Mouse (Mus musculus) bone marrow macrophage, adult 2 months (primary cell): ENCODE data around the gene E130218I03Rik. TPM values are rescaled to one million over a fixed set of nuclear protein-coding genes. Genes with fewer than 3 reads are reported as not detected.

Source experiments
- H3K27ac ChIP-seq: 2 replicates; pipeline ENCODE4 v1.5.1; 2012; ENCODE audit warnings: low read depth, low read length; ENCODE audit not compliant: insufficient read depth
- H3K4me1 ChIP-seq: 2 replicates; pipeline ENCODE4 v1.6.1; 2012; ENCODE audit warnings: low read length; ENCODE audit not compliant: control insufficient read depth, insufficient read depth
- H3K4me3 ChIP-seq: 2 replicates; pipeline ENCODE4 v1.5.1; 2012; ENCODE audit warnings: mild to moderate bottlenecking, low read length, moderate library complexity; ENCODE audit not compliant: insufficient read depth
- CTCF ChIP-seq: IDR thresholded peaks from 2 replicates; pipeline ENCODE4 v1.5.1; 2012; ENCODE audit warnings: low read depth, mild to moderate bottlenecking, low read length, moderate library complexity
- POLR2A ChIP-seq: IDR thresholded peaks from 2 replicates; pipeline ENCODE4 v1.6.1; 2012; ENCODE audit warnings: mild to moderate bottlenecking, low read depth, low read length, borderline replicate concordance
- polyA plus RNA-seq: library from polyadenylated mRNA; stranded (reverse); fragments of >200 nt; gene quantifications from 2 replicates; pipeline ENCODE4 v1.2.4, GENCODE M21; 2012; ENCODE audit not compliant: missing spikeins, insufficient read depth, insufficient read length

The E130218I03Rik gene
- polyA plus RNA-seq, 1 experiment: not detected

DNA sequence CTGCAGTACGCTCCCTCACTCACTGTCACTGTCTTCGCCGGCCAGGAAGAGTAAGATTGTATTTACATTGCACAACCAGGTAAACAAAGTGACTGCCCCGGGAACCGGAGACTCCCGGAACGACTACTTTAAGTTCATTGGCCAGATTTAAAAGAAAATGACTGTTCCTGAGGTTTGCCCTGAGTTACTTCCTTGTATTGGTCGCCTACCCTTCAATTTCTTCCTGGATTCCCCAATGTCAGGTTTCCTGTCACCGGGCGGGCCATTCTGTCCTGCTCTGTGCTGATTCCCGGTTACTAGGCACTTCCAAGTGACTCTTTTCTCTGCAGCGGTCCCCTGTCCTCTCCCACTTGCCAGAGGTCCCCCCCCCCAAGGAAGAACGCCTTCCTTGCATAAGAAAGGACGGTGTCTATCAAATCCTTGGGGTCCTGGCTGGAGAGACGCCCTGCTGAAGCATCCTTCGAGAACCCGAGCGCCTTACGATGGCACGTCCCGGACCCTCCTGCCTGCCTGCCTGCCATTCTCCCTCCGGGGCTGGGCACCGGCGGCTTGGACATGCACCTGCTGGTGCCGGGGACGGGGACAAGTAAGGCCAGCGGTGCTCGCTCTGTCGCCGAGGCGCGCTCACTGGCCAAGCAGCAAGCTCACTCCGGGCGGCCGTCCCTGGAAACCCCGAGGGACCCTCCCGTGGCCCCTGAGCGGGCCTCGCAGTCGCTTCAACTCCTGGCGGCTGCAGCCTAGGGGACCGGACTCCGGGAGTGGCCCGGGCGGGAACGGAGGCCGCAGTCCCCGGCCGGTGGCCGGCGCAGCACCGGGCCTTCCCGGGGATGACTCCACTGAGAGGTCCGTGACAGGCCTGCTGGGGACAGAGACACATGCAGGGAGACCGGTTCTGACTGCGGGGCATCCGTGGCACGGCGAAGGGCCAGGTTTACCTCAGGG, 43.0 kb downstream of the E130218I03Rik start:
- TF ChIP-seq POLR2A: no peak
- TF ChIP-seq CTCF: no peak
- Histone ChIP-seq H3K27ac (peak overlapping the region; percentile 58), H3K4me3 (peak overlapping the region; percentile 99), H3K4me1 (peaks cover 20% of the 10 kb centered on the region)

GRCm38 (mm10) chr4:134287168-134287564, 43.7 kb downstream of the E130218I03Rik start:
- H3K4me1 ChIP-seq: peaks cover 22% of the 10 kb centered on the region
- peak overlapping the region; percentile 99 for H3K4me3 ChIP-seq
- H3K27ac ChIP-seq: peak overlapping the region; percentile 79
- no peak for TF ChIP-seq CTCF
- peak; percentile 44; the same call in 1 of the 2 replicates for TF ChIP-seq POLR2A

- H3K4me1 ChIP-seq: peaks cover 22% of the 10 kb centered on the region
- H3K4me3 ChIP-seq: peak within 1 kb of the TSS; percentile 99
- TF ChIP-seq CTCF (no peak), POLR2A (no peak)
- peak within 1 kb of the TSS; percentile 79 for H3K27ac ChIP-seq
Measured at GRCm38 (mm10) chr4:134287575-134288025, 44.1 kb downstream of the E130218I03Rik start, which contains the start of gene Pdik1l. Gene Pdik1l, minus strand, starts transcription at chr4:134287895.

GRCm38 (mm10) chr4:134288397-134289256, 45.2 kb downstream of the E130218I03Rik start:
- Histone ChIP-seq H3K27ac (peak overlapping the region; percentile 79), H3K4me1 (peaks cover 22% of the 10 kb centered on the region), H3K4me3 (peak overlapping the region; percentile 74)
- TF ChIP-seq POLR2A (no peak), CTCF (no peak)

- TF ChIP-seq POLR2A (no peak), CTCF (peak; percentile 89)
- H3K4me1 ChIP-seq: peaks cover 19% of the 10 kb centered on the region
- no peak overlapping the region for H3K27ac ChIP-seq
- H3K4me3 ChIP-seq: no peak overlapping the region
Measured at GRCm38 (mm10) chr4:134292067-134292466, 48.6 kb downstream of the E130218I03Rik start.

GRCm38 (mm10) chr4:134293061-134293691, 49.7 kb downstream of the E130218I03Rik start:
- H3K4me3 ChIP-seq: no peak overlapping the region
- H3K27ac ChIP-seq: no peak overlapping the region
- TF ChIP-seq POLR2A (no peak), CTCF (no peak)
- peaks cover 19% of the 10 kb centered on the region for H3K4me1 ChIP-seq

DNA sequence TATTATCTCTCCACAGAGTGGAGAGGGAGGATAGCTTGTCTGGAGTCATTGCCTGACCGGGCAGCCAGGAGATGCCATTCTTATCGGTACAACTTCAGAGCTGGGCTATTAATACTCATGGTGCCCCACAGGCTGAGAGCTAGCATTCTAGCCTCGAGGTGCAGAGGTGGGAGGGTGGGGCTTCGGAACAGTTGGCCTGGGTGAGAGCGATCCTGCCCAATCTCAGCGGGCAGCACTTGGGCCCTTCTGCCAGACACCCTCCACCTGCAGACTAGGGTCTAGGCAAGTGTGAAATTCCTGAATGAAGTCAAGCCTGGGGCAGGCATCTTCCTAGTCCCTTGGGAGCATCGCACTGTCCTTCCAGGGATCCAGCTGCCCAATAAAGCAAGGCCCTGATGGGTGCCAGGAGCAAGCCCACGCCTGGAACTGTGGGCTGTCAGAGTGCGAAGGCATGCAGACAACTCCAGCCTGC, 50.3 kb downstream of the E130218I03Rik start:
- no peak overlapping the region for H3K27ac ChIP-seq
- no peak for TF ChIP-seq POLR2A
- TF ChIP-seq CTCF: no peak
- H3K4me3 ChIP-seq: no peak overlapping the region
- peaks cover 14% of the 10 kb centered on the region for H3K4me1 ChIP-seq

Other genes with a start within 250 kb of the E130218I03Rik start
- 36.6 and 38.7 TPM in 2 replicates for gene Dhdds, start 242.7 kb upstream of the E130218I03Rik start, polyA plus RNA-seq
- 0.23 TPM in 1 of 2 replicates, not detected in the other for gene Lin28a, start 224.8 kb upstream of the E130218I03Rik start, polyA plus RNA-seq
- gene Zfp683, start 189.8 kb upstream of the E130218I03Rik start, polyA plus RNA-seq: not detected in 2 replicates
- gene Crybg2, start 182.8 kb upstream of the E130218I03Rik start, polyA plus RNA-seq: 0.71 and 2.7 TPM in 2 replicates
- 1,130 and 1,142 TPM in 2 replicates for gene Cd52, start 148.6 kb upstream of the E130218I03Rik start, polyA plus RNA-seq
- 2.5 and 5.8 TPM in 2 replicates for gene Ubxn11, start 141.1 kb upstream of the E130218I03Rik start, polyA plus RNA-seq
- gene Sh3bgrl3, start 114.9 kb upstream of the E130218I03Rik start, polyA plus RNA-seq: 1,334 and 1,359 TPM in 2 replicates
- gene Cep85, start 56.5 kb upstream of the E130218I03Rik start, polyA plus RNA-seq: 12.5 and 13.9 TPM in 2 replicates
- not detected in 2 replicates for gene Gm7534, start 40.7 kb upstream of the E130218I03Rik start, polyA plus RNA-seq
- gene Catsper4, start 16.3 kb upstream of the E130218I03Rik start, polyA plus RNA-seq: not detected in 2 replicates
- gene Cnksr1, start 5.3 kb upstream of the E130218I03Rik start, polyA plus RNA-seq: not detected in 2 replicates
- 3.9 and 5.3 TPM in 2 replicates for gene Zfp593, start 1.9 kb downstream of the E130218I03Rik start, polyA plus RNA-seq
- gene Gm30191, start 3.3 kb downstream of the E130218I03Rik start, polyA plus RNA-seq: not detected in 2 replicates
- not detected in 2 replicates for gene Grrp1, start 10.4 kb downstream of the E130218I03Rik start, polyA plus RNA-seq
- 12.2 and 15.2 TPM in 2 replicates for gene Pdik1l, start 44.2 kb downstream of the E130218I03Rik start, polyA plus RNA-seq
- not detected in 2 replicates for gene Trim63, start 71.5 kb downstream of the E130218I03Rik start, polyA plus RNA-seq
- gene Slc30a2, start 99.5 kb downstream of the E130218I03Rik start, polyA plus RNA-seq: not detected in 2 replicates
- gene Extl1, start 140.2 kb downstream of the E130218I03Rik start, polyA plus RNA-seq: 0.56 TPM in 1 of 2 replicates, not detected in the other
- 6.4 and 8.0 TPM in 2 replicates for gene Pafah2, start 152.7 kb downstream of the E130218I03Rik start, polyA plus RNA-seq
- 314 and 367 TPM in 2 replicates for gene Stmn1, start 224.7 kb downstream of the E130218I03Rik start, polyA plus RNA-seq